Mouse (Mus musculus): ENCODE results near the gene Sh3tc1.

DNA sequence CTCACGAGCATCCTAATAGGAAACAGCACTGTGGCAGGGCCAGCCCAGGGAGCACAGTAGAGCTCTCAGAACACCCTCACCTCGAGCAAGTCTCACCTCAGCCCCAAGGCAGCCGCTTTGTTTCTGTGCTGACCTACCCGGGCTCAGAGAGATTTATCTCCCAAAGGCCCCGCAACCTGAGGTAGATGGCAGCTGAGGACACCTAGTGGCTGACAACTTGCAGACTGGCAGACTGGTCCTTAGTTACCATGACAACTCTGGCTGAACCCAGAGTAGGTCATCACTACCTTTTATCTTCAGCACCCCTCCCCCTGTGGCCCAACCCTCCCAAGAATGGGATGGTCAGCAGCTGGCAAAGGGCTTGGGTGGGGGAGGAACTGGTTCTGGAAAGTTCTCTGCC, 44.0 kb downstream of the Sh3tc1 start:
- TF ChIP-seq CTCF (conservative IDR thresholded peaks at IDR 0.05; ENCODE audit: insufficient read depth, insufficient read length, low read depth, low read length) (peak; percentile 63), POLR2A (IDR thresholded peaks at IDR 0.05; ENCODE audit: low read depth, low read length) (no peak)
